Mouse (Mus musculus): ENCODE results near the gene 1700001C19Rik. TPM values are rescaled to one million over a fixed set of nuclear protein-coding genes. Genes with fewer than 3 reads are reported as not detected.

1700001C19Rik gene
- total RNA-seq (2021), result not detected
- 0.44 and 0.76 TPM in 2 replicates for polyA plus RNA-seq (2012; rRNA removed)
- long read RNA-seq, result 0 reads

DNA sequence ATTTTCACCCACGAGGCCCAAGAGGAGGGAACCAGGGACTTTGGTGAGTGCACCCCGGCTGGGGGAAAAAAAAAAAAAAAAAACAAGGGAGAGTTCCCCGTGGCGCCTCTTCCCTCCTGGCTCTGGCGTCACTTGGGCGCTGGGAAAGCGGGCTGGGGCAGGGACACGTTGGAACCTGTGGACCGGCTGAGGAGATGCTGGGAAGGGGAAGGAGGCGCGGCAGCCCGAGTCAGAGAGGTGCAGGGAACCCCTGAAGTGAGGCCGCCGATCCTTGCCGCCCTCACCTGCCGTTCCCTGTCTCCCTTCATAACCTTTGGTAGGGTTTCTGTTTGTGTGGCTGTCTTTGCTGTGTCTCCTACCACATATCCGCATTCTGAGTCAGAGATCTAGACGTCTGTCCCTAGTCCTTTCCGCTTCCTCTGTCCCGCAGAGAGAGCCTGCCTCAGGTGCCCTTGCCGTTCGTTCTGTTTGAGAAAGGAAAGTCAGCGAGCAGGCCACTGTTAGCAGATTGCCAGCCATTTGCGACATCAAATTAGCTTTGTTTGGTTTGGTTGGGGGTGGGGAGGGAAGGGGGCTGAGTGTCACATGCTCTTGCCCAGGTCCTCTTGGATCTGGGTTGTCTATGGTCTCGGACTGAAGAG, at the start of gene 1700001C19Rik:
Gene 1700001C19Rik, minus strand, starts transcription at position 470 of the 641 bp plus-strand sequence.
- TF ChIP-seq CTCF (IDR thresholded peaks at IDR 0.05) (no peak), POLR2A (IDR thresholded peaks at IDR 0.05; ENCODE audit: insufficient read depth, low read depth, low read length) (no peak), EP300 (IDR thresholded peaks at IDR 0.05; ENCODE audit: insufficient read depth, low read depth, low read length) (no peak)
- Histone ChIP-seq H3K27ac (no peak within 1 kb of the TSS; the same call in 1 of the 2 replicates), H3K4me3 (peak within 1 kb of the TSS; percentile 43), H3K4me1 (ENCODE audit: control insufficient read depth, insufficient read depth, low read length) (no peaks in the 10 kb centered on the region), H3K36me3 (ENCODE audit: control insufficient read depth, insufficient read depth, low read length) (no peaks in the 10 kb centered on the region), H3K79me2 (replicated peaks; ENCODE audit: control insufficient read depth, insufficient read depth, low read length) (no peaks in the 10 kb centered on the region), H3K27me3 (ENCODE audit: control insufficient read depth, insufficient read depth, low read length) (peaks cover 2% of the 10 kb centered on the region), H3K9ac (ENCODE audit: low read depth, low read length) (peak within 1 kb of the TSS; percentile 51)
- 19% methylated on average over 25 of the region's 25 CpGs for WGBS
- intact Hi-C loops (cut with DNase I), result no loop called here
- DNase-seq, result no peak

DNA sequence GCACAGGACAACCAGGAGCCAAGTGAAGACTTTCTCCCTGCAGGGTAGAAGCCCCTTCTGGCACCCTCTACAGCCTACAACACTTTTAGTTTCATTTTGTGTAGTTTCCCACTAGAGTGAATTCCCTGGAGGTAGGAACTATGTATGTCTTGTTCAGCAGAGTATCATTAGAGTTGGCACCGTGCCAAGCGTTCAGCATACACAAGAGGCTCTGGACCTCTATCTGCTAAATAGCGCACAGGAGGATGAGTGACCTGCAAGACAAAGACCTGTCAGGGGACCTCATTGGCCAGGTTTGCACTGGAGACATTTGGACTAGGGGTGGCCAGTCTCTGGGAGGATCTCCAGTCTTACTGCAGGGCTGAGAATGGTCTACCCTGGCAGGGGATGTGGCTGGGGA, 48.6 kb upstream of the 1700001C19Rik start:
- 47% methylated on average over 3 of the region's 3 CpGs for WGBS
- TF ChIP-seq CTCF (IDR thresholded peaks at IDR 0.05) (no peak), POLR2A (IDR thresholded peaks at IDR 0.05; ENCODE audit: insufficient read depth, low read depth, low read length) (no peak), EP300 (IDR thresholded peaks at IDR 0.05; ENCODE audit: insufficient read depth, low read depth, low read length) (no peak)
- H3K36me3 ChIP-seq (ENCODE audit: control insufficient read depth, insufficient read depth, low read length), result no peaks in the 10 kb centered on the region

DNA sequence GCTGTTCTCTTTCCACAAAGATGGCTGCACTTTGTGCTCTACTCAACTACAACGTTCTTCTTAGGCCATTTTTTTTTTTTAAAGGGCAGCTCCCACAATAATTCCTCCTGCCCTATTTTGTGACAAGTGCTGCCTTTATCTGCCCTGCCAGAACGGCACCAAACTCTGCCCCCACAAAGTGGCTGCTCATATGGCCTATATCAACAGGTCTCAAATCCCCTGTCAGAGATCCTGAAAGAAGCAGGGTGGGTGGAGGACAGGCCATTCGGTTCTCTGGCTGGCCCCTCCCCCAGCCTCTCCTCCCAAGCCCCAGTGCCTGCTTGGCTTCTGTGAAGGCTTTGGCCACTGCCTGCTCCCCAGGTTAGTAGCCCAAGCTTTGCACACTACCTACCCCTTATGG, 47.8 kb upstream of the 1700001C19Rik start:
- WGBS, result 15% methylated on average over 3 of the region's 3 CpGs
- H3K27me3 ChIP-seq (ENCODE audit: control insufficient read depth, insufficient read depth, low read length), result no peaks in the 10 kb centered on the region
- no peak for TF ChIP-seq POLR2A (IDR thresholded peaks at IDR 0.05; ENCODE audit: insufficient read depth, low read depth, low read length)
- no peak for TF ChIP-seq CTCF (IDR thresholded peaks at IDR 0.05)
- TF ChIP-seq EP300 (IDR thresholded peaks at IDR 0.05; ENCODE audit: insufficient read depth, low read depth, low read length), result no peak
- no peaks in the 10 kb centered on the region for H3K4me1 ChIP-seq (ENCODE audit: control insufficient read depth, insufficient read depth, low read length)
- intact Hi-C loops (cut with DNase I), result loop anchor here (5.0 kb wide), 1 partner anchor 78 kb away; no protein-coding TSS in a partner anchor
- DNase-seq, result no peak
- no peak overlapping the region for H3K27ac ChIP-seq
- H3K9ac ChIP-seq (ENCODE audit: low read depth, low read length), result no peak overlapping the region
- no peaks in the 10 kb centered on the region for H3K79me2 ChIP-seq (replicated peaks; ENCODE audit: control insufficient read depth, insufficient read depth, low read length)
- no peaks in the 10 kb centered on the region for H3K36me3 ChIP-seq (ENCODE audit: control insufficient read depth, insufficient read depth, low read length)
- no peak overlapping the region for H3K4me3 ChIP-seq

More for the DNA sequence above, 48.6 kb upstream of the 1700001C19Rik start:
- no peaks in the 10 kb centered on the region for H3K79me2 ChIP-seq (replicated peaks; ENCODE audit: control insufficient read depth, insufficient read depth, low read length)
- H3K27me3 ChIP-seq (ENCODE audit: control insufficient read depth, insufficient read depth, low read length), result no peaks in the 10 kb centered on the region
- H3K4me1 ChIP-seq (ENCODE audit: control insufficient read depth, insufficient read depth, low read length), result no peaks in the 10 kb centered on the region
- DNase-seq, result no peak
- H3K27ac ChIP-seq, result no peak overlapping the region
- no peak overlapping the region for H3K4me3 ChIP-seq
- intact Hi-C loops (cut with DNase I), result no loop called here
- H3K9ac ChIP-seq (ENCODE audit: low read depth, low read length), result no peak overlapping the region

DNA sequence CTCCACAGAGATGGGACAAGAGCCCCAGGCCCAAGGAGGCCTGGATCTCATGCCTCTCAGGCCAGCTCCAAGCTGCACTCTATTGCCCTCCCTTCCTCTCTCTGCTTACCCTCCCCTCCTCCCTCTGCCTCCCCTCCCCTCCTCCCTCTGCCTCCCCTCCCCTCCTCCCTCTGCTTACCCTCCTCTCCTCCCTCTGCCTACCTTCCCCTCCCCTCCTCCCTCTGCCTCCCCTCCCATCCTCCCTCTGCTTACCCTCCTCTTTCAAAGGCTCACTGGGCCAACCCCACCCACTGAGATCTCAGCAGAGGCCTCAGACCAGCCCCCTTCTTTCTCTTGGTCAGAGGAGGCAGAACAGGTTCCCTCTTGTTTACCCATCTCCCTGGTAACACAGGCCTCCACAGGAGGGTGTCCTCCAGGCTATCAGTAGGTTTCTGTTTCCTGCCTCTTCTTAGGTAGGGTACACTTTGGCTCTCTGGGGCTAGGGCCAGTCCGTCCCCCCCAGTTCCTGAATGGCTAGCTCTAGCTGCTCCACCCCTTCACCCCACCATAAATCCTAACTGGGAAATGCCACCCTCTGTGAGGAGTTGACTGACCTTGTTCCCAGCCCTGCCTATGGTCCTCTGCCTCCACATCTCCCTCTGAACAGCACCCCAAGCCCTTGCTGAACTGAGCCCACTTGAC, 47.2 kb upstream of the 1700001C19Rik start:
- no peak for DNase-seq
- Histone ChIP-seq H3K4me3 (no peak overlapping the region), H3K9ac (ENCODE audit: low read depth, low read length) (no peak overlapping the region), H3K27me3 (ENCODE audit: control insufficient read depth, insufficient read depth, low read length) (no peaks in the 10 kb centered on the region), H3K27ac (no peak overlapping the region), H3K79me2 (replicated peaks; ENCODE audit: control insufficient read depth, insufficient read depth, low read length) (no peaks in the 10 kb centered on the region), H3K36me3 (ENCODE audit: control insufficient read depth, insufficient read depth, low read length) (no peaks in the 10 kb centered on the region), H3K4me1 (ENCODE audit: control insufficient read depth, insufficient read depth, low read length) (no peaks in the 10 kb centered on the region)
- TF ChIP-seq POLR2A (IDR thresholded peaks at IDR 0.05; ENCODE audit: insufficient read depth, low read depth, low read length) (no peak), EP300 (IDR thresholded peaks at IDR 0.05; ENCODE audit: insufficient read depth, low read depth, low read length) (no peak), CTCF (IDR thresholded peaks at IDR 0.05) (no peak)
- intact Hi-C loops (cut with DNase I), result loop anchor here (5.0 kb wide), 1 partner anchor 77 kb away; no protein-coding TSS in a partner anchor
- WGBS, result 61% methylated on average over 1 of the region's 1 CpGs

DNA sequence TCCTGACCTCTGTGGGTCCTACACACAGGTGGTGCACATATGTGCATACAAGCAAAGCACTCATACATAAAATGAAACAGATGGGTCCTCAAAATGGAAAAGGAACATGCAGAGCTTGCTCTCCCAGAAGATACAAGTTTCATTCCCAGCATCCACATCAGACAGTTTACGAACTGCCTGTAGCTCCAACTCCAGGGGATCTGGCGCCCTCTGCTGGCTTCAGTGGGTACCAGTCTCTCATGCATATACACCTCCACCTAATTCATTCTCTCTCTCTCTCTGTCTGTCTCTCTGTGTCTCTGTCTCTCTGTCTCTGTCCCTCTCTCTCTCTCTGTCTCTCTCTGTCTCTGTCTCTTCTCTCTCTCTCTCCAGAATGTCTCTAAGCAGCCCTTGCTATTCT, 45.2 kb upstream of the 1700001C19Rik start:
- Histone ChIP-seq H3K4me1 (ENCODE audit: control insufficient read depth, insufficient read depth, low read length) (no peaks in the 10 kb centered on the region), H3K36me3 (ENCODE audit: control insufficient read depth, insufficient read depth, low read length) (no peaks in the 10 kb centered on the region), H3K27ac (no peak overlapping the region), H3K79me2 (replicated peaks; ENCODE audit: control insufficient read depth, insufficient read depth, low read length) (no peaks in the 10 kb centered on the region), H3K4me3 (no peak overlapping the region), H3K9ac (ENCODE audit: low read depth, low read length) (no peak overlapping the region), H3K27me3 (ENCODE audit: control insufficient read depth, insufficient read depth, low read length) (no peaks in the 10 kb centered on the region)
- TF ChIP-seq EP300 (IDR thresholded peaks at IDR 0.05; ENCODE audit: insufficient read depth, low read depth, low read length), result no peak
- TF ChIP-seq CTCF (IDR thresholded peaks at IDR 0.05), result peak; percentile 74
- intact Hi-C loops (cut with DNase I), result loop anchor here (5.0 kb wide), 1 partner anchor 75 kb away; no protein-coding TSS in a partner anchor
- DNase-seq, result peak; percentile 42 to 66
- 40% methylated on average over 2 of the region's 2 CpGs for WGBS

DNA sequence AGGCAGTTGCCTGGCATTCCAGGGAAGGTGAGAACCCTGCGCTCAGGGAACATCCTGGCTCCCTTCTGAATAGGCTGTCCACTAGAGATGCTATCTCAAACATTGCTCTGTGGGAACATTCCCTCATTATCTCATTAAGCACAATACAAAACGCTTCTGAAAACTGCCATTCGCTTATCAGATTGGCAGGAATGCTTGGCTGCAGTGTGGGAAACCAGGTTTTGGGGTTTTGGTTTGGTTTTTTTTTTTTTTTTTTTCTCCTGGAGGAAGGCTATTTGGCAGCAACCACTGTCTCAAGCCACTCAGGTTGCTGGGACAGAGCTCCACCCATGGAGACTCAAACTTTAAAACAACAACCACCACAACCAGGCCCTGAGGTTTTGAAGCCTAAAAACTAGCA, 42.7 kb upstream of the 1700001C19Rik start:
- Histone ChIP-seq H3K27me3 (ENCODE audit: control insufficient read depth, insufficient read depth, low read length) (no peaks in the 10 kb centered on the region), H3K27ac (no peak overlapping the region), H3K79me2 (replicated peaks; ENCODE audit: control insufficient read depth, insufficient read depth, low read length) (no peaks in the 10 kb centered on the region), H3K9ac (ENCODE audit: low read depth, low read length) (no peak overlapping the region), H3K4me1 (ENCODE audit: control insufficient read depth, insufficient read depth, low read length) (no peaks in the 10 kb centered on the region), H3K36me3 (ENCODE audit: control insufficient read depth, insufficient read depth, low read length) (no peaks in the 10 kb centered on the region), H3K4me3 (no peak overlapping the region)
- no peak for TF ChIP-seq CTCF (IDR thresholded peaks at IDR 0.05)
- no peak for TF ChIP-seq EP300 (IDR thresholded peaks at IDR 0.05; ENCODE audit: insufficient read depth, low read depth, low read length)
- no peak for TF ChIP-seq POLR2A (IDR thresholded peaks at IDR 0.05; ENCODE audit: insufficient read depth, low read depth, low read length)
- intact Hi-C loops (cut with DNase I), result loop anchor here (5.0 kb wide), 1 partner anchor 73 kb away; no protein-coding TSS in a partner anchor
- WGBS, result 33% methylated on average over 3 of the region's 3 CpGs
- DNase-seq, result no peak

All from heart, adult 2 months (tissue).